Mouse (Mus musculus): ENCODE data around the gene Bcat2.

The Bcat2 gene

DNA sequence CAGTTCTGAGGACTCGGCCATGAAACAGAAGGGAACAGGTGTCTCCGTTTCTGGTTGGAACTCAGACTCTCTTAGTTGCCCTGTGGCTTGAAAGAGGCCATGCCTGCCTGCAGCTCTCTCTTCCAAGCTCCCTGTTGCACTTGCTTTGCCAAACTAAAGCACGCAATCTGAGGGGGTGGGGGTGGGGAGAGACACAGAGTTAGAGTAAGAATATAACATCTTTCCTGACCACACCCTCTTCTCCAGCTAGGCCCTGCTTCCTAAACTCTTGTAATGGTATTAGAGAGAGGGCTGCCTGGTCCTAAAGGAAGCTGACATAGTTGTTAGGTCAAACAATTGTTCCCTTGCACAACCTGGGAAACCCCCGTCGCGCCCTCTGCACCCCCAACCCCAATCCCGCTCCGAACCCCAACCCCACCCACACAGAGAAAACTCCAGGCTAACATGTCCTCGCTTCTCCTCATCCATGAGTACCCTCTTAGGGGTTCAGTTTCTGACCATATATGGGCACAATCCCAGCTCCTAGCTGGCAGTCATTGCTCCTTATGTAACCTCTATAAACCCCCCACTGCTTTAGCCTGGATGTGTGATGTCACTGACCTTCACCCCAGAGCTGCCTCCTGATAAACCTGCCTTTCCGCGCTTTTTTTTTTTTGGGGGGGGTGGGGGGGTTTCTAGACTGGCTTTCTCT is 19.0 kb upstream of the Bcat2 start:
- no peak for DNase-seq (ENCODE audit: extremely low spot score)

DNA sequence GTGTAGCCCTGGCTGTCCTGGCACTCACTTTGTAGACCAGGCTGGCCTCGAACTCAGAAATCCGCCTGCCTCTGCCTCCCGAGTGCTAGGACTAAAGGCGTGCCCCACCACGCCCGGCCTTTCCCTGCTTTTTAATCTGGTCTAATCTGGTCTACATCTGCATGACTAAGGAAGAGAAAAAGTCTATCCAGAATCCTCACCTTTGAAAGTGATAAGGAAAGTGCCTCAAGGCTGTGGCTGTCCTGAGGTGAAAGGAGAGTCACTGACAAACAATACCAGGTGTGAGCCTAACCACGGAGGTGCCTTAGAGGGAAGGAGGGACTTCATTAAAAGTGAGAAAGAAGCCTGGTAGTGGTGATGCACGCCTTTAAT is 18.5 kb upstream of the Bcat2 start:
- DNase-seq (ENCODE audit: extremely low spot score): no peak

DNA sequence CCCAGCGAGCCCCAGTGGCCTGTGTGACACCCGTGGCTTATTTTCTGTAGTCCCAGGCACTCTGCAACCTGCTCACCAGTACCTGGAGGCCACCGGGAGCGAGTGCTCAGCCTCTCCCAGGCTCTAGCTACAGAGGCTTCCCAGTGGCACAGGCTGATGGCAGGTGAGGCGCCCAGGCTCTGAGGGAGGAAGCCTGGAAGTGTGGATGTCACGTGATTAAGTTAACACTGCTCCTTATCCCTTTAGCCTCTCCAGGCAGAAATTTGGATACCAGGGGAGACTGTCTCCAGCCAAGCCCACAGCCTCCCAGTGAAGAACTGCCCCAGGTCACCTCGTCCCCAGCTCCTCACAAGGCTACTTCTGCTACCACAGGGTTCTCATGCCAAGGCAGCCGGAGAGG is 16.4 kb upstream of the Bcat2 start:
- DNase-seq (ENCODE audit: extremely low spot score): no peak

DNA sequence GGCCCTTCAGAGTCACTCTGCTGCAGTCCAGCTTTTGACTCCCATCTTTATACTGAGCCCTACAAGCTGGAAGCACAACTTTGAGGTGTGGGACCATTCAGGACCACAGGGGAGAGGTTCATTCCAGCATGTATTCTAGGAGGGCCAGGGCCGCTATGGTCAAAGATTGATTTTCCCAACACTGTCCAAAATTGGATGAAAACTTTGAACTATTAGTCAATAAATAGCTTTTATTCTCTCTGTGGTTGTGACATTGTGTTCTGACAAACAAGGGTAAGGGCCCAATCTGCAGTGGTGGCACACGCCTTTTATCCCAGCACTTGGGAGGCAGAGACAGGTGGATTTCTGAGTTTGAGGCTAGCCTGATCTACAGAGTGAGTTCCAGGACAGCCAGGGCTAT is 16.0 kb upstream of the Bcat2 start:
- no peak for DNase-seq (ENCODE audit: extremely low spot score)

DNA sequence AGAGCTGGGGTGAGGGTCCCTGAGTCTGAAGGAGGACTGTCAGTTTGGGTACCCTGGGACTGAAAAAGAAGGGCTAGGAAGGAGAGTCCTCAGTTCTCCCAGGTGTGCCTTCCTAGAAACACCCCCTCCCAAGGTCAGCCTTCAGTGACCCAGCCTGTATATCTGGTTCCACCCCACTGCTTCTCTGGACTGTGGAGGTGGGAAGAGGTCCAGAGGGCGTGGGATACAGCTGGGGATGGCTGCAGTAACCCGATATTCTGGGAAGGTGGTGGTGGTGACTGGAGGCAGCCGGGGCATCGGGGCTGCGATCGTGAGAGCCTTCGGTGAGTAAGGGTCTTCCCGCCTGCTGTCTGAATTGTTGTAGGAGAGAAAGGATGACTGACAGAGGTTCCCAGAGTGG is 15.2 kb upstream of the Bcat2 start, which contains the start of gene Hsd17b14:
TSS of gene Hsd17b14 (plus strand) at position 150 of the 400 bp plus-strand sequence.
- DNase-seq (ENCODE audit: extremely low spot score): no peak

DNA sequence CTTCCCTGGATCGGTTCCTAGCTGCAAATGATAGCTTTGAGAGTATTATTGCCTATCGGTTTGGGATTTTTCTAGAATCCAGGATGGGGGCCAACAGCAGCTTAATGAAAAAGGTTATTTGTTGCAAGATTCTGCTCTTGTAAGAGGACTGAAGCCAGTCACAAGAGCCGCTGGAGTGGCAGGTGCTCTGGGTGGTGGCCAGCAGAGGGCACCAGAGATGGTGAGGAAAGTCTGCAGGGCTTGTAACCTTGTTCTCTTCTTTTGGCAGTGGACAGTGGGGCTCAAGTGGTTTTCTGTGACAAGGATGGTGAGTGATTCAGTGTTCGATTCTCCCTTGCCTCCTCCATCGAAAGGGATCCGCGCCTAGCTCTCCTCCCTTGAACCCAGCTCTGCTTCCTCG is 14.2 kb upstream of the Bcat2 start:
- peak; percentile 78 for DNase-seq (ENCODE audit: extremely low spot score)

DNA sequence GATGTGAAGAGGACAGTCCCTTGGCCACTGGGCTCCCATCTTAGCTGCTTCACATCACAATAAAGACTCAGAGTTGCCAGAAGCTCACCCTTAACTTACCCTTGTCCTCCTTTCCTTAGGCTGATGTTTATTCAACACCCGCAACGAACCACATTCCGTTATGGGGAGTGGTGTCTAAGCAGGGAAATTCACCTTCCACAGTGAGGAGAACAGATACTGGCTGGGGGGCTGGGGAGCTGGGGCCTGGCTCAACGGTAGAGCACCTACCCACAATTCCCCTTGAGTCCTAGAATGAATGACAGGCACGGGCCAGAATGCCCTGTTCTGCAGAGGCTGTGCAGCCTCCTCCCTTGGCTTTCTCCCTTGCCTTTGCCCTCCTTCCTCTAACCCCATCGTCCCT is 11.0 kb upstream of the Bcat2 start:
- no peak for DNase-seq (ENCODE audit: extremely low spot score)

DNA sequence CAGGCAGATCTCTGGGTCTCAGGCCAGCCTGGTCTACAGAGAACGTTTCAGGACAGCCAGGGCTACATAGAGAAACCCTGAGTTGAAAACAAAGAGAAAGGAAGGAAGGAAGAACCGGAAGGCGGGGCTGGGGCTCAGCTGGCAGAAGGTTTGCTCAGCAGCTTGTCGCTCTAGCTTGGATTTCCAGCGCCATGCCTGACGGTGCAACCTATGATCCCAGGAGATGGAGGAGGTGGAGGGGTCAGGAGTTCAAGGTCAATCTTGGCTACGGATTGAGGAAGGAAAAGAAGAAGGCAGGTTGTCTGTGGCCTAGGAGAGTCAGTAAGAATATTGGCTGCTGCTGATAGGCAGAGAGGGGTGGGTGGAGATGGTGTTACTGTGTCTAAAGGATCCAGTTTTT is 9.7 kb upstream of the Bcat2 start:
- no peak for DNase-seq (ENCODE audit: extremely low spot score)

DNA sequence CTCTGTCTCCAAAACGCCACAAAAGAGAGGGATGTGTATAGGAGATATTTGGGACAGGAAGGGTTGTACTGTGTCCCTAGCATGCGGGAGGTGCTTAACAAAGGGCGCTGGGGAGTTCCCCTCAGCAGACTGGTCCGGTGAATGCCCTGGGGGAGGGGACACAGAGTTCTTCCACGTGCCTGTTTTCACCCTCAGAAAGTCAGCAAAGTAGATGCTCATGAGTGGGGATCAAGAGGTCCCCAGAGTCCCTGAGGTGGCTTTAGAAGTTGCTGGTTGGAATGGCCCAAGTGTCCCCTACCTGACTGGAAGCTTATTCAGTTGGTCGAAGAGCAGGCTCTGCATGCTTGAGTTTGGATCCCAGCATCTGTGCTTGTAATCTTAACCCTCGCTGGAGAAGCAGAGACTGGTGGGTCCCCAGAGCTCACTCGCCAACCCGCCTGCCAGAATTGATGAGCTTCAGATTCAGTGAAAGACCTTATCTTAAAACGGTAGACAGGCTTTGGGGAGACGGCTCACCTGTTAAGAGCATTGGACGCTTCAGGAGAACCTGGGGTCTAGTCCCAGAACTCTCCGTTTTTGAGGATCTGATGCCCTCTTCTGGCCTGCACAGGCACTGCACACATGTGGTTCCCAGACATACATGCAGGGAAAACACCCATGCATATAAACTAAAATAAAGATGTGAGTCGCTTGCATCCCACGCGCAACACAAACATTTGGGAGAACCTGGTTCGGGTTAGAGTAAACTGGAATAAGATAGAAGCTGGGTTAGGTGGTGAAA is 8.9 kb upstream of the Bcat2 start:
- DNase-seq (ENCODE audit: extremely low spot score): peak; percentile 76

DNA sequence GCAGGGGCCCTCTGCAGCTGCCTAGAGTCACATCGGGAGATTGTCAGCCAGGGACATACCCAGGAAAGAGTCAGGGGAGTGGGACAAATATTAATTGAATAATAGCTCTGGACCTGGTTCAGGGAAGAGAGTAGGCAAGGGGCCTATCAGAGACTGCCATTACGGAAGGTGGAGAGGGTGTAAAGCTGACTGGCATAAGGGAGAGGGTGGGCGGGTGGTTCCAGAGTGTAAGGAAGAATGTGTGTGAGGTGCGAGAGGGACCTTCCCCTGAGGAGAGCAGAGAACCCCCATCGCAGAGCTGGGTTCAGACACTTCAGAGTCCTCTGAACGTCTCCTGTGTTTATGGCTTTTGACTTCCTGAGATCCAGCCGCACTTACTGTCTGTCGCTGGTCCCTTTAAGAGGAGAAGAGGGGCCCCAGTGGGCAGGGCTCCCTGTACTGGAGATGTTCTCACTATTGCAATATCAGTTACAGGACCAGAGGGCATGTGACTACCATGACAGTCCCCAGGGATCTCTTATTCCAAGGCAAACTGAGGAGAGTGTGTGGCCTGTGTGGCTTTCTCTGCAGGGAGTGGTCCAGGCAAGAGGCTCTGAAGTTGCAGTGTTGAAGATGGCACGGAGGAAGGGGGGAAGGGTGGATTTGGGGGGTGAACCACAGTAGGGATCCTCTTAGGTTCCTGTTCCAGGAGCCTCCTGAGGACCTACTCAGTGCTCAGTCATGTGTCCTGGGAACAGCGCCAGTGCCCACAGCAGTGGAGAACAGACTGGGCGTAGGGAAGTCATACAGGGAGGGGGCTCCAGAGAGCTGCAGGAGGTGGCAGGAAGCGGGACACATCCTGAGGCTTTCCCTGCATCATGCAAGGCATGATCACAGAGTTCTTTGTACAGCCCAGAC is 8.1 kb upstream of the Bcat2 start:
- no peak for DNase-seq (ENCODE audit: extremely low spot score)

DNA sequence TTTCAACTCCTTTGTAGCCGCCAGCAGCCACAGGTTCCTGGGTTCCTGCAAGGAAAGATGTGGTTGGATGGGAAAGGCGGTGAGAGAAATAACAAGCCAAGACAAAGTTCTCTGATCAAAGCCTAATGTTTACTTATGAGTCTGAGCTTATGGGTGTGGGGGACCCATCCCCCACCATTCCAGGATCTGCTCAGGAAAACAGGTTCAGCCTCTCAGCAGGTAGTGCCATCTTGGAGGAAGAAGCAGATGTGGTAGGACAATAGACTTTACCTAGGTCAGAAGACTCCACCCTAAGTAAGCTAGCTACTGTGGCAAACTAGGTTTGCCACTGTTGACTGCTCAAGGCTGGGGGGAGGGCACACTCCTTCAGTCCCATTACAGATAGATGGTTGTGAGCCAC is 5.1 kb upstream of the Bcat2 start:
- DNase-seq (ENCODE audit: extremely low spot score): no peak

DNA sequence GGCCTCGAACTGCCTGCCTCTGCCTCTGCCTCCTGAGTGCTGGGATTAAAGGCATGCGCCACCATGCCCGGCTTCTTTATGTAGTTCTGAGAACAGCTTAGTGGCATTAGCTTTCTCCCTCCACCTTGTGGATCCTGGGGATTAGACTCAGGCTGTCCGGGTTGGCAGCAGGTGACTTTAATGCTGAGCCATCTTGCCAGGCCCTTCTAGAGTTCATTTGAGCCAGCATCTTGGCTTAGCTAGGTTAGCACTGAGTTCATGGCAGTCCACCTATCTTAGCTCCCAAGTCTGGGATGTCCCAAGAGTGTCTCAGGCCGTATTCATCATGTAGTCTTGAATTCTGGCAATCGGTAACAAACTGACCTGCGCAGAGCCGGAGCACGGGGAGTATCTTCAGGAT is 4.5 kb upstream of the Bcat2 start:
- DNase-seq (ENCODE audit: extremely low spot score): no peak

DNA sequence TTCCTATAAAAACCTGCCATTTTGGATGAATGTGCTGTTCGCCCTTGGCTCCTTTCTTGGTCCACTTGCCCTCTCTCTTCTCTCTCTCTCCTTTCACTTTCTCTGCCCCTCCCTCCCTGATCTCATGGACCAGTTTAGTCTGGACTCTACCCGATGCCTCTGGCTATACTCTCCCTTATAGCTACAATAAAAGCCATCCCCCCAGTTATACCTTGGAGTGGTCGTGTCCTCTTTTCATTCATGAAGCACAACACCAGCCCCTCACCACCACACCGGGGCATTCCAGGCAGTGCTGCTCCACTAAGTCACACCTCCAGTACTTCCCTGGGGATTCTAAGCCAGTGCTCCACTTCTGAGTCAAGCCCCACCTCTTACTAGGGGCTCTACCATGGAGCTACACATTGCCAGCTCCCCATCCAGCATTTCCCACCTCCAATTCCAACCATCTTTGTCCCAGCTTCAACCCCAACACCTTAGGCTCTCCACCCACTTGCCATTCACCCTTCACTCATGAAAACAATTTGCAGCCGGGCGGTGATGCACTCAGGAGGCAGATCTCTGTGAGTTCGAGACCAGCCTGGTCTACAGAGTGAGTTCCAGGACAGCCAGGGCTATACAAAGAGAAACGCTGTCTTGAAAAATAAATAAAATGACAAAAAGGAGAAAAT is 2.7 kb upstream of the Bcat2 start:
- no peak for DNase-seq (ENCODE audit: extremely low spot score)

DNA sequence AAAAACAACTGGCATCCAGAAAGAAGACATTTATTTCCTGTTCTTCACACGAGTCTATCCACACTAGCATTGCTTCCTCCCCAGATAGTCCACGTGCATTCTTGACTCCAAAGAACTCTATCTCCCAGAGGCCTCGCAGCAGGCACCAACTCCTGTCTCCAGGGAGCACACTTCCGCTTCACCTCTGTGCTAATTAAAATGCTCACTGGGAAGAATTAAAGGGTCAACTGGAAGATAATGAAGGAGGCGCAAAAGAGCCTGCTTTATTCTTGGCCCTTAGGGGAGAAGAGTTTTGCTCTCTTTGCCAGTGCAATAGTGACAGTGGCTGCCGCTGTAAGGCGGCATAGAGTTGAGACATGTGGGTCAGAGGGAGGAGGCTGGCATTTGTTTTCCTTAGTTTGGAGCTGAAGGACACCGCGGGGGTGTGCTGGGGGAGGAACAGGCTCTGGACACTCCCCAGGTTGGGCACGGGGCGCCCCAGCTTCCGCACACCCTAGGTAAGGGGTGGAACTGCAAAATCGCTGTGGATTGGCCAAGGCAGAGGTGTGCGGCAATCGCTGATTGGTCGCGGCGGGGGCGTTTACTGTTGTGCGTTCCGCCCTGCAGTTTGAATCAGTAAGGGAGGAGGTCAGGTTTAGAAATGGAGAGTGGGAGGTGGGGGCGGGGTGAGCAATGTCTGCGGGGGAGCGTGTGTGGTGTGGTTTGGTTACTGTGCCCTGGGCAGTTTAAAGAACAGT is 2.0 kb upstream of the Bcat2 start:
- peak; percentile 91 for DNase-seq (ENCODE audit: extremely low spot score)

DNA sequence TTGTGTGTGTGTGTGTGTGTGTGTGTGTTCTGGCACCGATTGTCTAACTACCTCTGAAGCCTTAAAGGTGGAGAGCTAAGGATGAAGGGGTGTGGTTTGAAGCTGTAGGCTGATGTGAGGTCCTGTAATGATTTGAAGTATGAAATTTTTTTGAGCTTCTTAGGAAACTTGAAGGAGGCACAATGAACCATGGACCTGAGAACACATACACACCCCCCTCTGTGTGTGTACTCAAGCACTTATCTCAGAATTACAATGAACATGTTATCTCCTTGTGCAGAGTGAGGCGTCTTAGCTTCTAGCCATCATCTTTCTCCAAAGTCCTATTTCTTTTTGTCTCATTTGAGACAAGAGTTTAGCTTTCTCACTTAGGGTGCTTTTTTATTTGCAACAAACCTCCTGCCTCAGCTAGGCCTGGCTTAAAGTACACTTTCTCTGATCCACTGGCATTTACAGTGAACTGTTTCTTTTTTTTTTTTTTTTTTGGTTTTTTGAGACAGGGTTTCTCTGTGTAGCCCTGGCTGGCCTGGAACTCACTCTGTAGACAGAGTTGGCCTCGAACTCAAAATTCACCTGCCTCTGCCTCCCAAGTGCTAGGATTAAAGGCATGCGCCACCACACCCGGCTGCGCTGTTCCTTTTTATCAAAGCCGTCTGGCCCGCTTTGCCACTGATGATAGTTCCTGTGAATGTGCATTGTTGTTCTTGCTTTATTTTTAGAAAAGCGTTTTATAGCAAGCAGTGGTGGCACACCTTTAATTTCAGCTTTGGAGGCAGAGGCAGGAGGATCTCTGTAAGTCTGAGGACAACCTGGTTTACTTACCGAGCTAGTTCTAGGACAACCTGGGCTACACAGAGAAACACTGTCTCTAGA is 1.1 kb upstream of the Bcat2 start:
- no peak for DNase-seq (ENCODE audit: extremely low spot score)

DNA sequence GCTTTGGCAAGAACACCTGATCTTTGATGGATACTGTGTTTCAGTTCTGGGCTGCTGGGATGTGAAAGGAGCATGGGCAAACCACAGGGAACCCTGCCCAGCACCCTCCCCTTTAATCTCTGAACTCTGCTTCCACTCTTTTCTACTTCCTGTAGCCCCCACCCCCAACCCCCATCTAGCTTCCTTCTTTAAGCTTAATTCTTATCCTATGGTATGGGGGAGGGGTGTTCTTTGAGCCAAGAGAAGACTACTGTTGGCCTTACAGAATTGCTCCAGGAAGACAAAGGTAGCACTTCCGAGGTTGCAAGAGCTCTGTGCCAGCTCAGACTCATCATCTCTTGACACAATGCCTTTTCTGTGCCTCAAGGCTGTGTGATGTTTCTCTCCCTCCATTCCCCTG is 2.0 kb downstream of the Bcat2 start:
- no peak for DNase-seq (ENCODE audit: extremely low spot score)

DNA sequence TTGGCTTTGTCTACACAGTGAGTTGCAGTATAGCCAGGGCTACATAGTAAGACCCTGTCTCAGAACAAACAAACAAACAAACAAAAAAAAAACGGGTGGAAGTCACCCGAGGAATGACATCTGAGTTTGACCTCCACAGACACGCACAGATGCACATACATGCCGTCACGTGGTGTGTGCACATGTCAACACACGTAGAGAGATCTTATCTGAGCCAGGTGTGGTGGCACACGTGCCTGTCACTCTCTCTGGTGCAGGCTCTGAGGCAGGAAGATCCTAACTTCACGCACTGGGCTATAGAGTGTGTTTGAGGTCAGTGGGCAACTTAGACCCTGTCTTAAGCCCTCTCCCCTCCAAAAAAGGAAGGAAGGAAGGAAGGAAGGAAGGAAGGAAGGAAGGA is 4.0 kb downstream of the Bcat2 start:
- DNase-seq (ENCODE audit: extremely low spot score): no peak

DNA sequence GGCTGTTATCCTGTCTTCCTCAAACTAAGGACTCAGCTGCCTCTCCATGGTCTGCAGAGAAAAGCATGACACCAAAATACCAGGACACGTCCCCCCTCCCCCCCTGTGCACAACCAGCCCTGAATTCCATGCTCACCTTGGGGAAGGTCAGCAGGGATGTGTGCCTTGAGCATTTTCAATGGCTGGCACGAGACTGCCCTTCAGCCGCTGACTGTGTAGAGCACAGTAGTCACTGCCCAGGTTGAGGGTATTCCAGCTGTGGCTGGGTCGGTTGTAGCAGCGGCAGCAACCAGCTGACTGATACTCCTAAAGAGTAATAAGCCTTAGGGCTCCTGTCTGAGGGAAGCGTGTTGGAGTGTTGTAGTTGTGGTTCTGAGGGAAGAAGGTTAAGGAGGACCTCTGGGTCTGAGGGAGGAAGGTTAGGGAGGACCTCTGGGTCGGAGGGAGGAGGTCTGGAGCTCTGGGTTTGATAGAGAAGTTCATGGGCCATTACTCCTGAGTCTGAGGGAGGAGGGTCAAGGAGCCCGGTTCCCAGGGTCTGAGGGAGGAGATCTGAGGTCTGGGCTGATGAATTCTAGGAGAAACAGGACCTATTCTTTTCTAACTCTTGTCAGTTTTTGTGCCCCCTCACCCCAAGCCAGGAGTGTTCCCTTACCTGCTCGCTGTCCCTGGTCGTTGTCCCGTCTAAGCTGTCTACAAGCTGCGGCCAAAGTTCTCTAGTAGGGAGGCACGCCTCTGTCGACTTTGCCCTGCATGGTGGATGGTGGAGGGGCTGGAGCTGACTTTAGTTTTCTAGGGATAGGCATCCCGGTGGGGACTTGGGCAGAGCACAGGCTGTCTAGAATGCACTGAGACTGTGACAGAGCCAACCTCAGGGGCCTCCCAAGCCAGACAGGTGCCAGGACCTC is 4.8 kb downstream of the Bcat2 start:
- no peak for DNase-seq (ENCODE audit: extremely low spot score)

DNA sequence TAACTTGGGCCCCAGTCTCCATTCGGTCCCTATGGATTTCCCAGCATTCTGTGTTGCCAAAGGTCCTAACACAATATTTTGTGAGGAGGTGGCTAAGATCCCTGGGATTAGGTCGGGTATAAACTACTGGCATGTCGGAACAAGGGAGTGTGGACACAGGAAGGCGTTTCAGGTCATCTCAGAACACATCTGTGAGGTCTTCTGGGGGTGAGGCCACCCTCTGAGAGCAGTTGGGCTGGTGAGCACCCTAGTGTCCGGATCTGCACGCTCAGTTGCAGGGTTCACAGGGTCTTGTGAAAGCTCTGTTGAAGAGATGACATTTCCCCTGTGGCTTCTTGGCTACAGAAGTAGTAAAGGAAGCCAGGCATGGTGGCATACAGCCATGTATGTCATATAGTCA is 16.0 kb downstream of the Bcat2 start:
- no peak for DNase-seq (ENCODE audit: extremely low spot score)
